Mouse (Mus musculus): Measurements from ENCODE around the gene Entpd7. TPM values are rescaled to one million over a fixed set of nuclear protein-coding genes. Genes with fewer than 3 reads are reported as not detected.

The Entpd7 gene
- 1 to 10 TPM; 6.7 to 7.1 TPM for polyA plus RNA-seq (2017; shearing (Covaris generic))

DNA sequence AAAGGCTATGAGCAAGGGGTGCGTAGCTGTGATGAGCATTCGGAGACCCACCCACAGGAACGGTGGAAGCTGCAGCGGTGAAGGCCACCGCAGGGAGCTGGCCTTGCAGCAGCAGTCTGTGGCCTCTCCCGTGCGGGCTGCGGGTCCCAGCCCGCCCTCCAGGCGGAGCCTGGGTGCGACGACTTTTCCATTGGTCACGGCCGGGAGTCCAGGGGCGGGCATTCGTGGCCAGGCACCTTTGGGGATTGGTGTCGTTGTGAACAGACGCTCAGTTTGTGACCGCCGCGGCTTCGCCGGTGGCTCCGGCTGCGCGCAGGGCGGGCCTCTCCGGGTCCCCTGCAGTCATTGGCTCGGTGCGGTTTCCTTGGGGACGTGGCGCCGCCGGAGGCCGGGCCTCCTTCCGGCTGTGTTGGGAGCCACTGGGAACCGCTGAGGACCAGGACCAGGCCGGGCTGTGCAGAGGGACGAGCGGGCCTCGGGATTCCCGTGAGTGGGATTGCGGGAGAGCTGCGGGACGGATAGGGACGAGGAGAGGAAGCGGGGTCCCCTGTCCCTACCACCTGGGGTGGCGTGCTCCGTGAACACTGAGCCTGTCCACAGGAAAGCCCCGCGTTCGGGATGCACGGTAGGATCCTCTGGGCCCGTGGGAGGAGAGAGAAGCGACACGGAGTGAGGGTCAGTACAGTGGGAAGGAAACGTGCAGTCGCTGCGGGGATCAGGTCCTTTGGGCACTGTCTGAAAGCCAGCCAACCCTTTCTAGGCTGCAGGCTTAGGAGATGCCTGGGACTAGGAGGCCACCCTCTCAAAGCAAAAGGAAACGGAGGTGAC, at the start of gene Entpd7:
Gene Entpd7, plus strand, starts transcription at position 254 of the 828 bp plus-strand sequence.
- peak; percentile 97 for ATAC-seq

DNA sequence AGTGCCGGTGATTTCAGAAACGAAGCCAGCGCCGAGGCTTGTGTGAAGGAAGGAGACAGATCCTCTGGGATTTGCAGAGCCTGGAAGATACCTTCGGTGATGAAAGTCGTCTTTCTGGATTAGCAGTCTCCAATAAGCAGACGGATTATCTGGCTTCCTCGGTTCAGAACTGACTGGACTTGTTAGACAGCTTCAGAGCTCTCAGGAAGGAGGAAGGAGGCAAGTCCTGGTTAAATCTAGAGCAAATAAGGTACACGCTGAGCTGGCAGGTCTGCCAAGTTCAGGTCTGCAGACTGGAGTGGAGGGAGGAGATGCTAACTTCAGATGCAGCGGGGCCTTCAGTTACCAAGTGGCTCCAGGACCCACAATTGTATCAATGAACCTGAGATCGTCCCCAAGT, 47.6 kb upstream of the Entpd7 start:
- ATAC-seq = no peak

DNA sequence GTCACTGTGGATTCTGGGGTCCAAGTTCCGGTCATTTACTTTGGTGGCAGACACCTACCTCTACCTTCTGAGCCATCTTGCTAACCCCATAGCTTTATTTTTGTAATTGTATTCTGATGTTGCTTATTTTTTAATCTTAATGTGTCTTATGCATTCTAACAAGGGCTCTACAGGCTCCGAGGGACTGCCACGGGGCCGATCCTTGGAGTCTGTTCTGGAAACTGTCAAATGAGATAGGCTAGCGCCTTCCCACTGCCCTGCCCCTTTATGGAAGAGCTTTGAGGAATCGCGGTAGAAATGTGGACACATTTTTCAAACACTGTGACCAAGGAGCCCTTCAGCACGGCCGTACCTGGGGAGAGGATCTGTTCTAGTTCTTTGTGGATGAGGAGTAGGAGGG, 46.6 kb upstream of the Entpd7 start:
- ATAC-seq = no peak

DNA sequence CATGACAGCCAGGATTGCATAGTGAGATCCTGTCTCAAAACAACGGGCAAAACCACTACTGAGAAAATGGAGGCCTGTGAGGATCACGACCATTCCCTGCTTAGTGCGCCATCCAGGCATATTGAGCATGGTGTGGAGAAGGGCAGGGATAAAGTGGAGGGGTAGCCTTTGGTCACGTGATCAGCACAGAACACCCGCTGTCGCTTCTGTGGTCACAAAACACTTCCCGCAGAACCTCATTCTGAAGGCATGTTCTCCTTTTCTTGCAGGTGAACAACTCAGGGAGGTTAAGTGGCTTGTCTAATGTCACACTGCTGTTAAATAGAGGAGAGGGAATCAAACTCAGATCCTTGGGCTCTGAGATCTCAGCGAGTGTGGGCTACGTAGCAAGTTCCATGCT, 44.0 kb upstream of the Entpd7 start:
- ATAC-seq = no peak

DNA sequence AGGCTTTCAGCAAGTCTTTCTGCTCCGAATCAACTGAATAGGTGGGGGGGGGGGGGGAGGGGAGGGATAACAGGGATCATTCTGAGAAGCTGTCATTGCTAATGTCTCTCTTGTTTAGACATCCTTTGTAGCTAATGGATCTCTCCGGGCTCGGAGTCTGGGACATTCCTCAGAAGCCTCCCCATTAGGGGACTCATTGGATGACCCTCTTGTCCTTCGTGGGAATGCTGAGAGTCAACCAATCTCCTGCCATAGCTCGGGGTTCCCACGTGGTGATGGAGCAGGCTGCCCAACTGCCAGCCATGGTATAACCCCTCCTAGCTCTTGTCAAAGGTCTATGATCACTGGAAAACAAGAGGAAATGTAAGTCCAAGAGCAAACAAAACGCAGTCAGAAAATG, 42.6 kb upstream of the Entpd7 start:
- ATAC-seq = no peak

DNA sequence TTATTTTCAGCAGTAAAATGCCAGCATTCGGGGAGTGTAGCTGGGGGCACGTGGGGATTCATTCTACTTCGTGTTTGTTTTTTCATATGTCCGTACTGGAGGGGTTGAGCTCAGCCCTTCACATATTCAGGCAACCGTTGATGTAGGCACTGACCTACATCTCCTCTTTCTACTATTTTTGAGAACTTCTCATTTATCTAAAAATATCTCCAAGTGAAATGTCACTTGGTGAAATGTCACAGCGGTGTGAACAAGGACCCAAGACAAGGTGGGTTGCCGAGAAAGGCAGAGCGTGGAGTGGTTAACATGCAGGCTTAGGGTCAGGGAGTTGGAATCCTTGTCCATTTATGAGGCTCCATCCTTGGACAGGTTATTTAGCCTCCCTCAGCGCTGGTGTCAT, 42.2 kb upstream of the Entpd7 start:
- no peak for ATAC-seq

DNA sequence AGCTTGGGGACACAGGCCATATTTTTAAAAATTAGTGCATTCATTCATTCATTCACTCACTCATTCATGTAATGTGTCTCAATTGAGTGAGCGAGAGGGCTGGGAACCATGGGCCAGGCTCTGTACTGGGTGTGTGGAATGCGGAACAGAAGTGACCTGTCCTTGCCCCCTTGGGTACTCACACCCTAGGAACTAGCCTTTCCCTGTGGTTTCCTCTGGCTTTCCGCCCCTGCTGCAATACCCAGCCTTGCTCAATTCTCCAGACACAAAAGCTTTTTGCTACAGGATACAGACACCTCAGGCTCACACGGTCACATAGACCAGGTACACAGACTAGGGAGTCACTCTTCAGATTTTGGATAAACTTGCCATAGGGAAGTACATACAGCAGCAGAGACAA, 41.1 kb upstream of the Entpd7 start:
- no peak for ATAC-seq

DNA sequence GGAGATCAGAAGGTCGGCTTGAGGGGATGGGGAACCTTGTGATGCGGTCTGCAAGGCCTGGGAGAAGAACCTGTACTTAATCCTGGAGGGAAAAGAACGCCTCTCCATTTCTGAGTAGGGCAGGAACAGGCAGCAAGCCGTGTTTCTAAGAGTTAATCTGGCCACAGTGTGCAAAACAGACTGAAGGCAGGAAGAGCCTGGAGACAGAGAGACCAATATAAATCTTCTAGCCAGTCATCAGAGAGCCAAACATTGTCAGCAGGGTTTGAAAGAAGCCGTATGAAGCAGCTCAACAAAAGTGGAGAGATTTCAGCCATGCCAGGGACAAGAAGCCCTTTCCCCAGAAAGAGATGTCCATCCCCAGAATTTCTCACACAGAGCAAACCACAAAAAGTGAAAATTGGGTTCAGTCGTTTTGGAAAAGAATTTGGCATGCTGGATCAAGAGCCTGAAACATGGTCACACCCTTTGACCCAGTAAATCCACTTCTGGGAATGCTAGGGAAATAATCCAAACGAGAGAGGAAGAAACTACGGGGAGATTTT, 38.2 kb upstream of the Entpd7 start:
- ATAC-seq = no peak

DNA sequence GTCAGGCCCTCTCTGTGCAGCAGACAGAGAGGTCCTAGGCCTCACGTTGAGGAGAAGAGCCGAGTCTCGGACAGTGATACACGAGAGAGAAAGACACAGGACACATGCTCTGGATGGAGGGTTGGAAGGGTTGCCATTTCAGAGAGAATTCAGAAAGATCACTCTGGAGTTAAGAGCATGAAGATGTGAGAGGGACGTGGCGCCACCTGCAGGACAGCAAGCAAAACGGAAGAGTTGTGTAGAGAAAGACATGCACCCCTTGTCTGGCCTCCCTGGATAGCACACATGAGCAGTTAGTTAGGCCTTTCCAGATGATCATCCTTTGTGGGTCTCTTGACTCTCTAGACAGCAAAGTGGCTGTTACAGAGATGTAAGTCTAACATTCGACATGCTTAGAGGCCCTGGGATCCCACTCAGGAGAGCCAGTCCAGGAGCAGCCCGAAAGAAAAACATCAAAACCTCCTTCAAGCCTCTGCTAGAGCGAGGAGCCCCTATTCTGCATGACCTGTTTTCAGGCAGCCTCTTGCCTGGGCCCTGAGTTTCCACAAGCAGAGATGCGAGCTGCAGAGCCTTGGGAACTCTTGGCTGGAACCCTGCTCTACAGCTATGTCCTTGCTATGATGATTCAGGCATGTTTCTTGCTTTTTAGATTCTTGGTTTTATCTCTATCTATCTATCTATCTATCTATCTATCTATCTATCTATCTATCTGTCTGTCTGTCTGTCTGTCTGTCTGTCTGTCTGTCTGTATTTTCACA, 33.6 kb upstream of the Entpd7 start:
- ATAC-seq = no peak

DNA sequence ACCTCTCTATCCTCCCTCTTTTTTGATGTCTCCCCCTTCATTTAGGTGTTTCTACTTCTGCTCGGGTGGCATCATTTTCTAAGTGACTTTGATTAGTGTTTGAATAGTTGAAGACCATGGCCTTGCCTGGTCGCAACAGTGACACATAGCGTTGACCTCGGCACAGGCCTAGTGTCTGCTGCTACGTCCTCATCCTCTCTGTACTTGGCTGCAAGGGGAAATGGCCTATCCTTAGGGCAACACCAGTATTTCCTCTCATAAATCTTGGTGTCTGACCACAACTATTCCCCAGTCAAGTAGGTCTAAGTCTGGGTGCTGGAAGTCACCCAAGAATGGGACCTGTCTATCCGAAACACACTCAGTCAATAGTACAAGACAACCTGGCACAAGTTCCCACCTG, 29.8 kb upstream of the Entpd7 start:
- no peak for ATAC-seq

DNA sequence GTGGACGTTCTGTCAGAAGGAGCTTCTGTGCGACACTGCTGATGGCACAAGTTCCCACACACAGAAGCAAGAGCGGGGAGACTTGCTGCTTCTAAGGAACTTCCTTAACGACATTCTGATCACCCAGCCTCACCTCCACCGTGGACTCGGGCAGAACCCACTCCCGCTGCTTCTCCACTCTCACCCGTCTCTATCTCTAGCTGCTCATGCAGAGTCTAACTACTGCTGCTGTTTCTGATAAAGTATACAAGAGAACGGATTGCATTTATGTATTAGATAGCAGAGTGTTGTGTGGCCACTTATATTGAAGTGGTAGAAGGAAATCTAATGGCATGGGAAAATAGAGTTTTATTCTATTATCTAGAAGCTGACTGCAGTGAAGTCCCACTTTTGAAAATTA, 28.7 kb upstream of the Entpd7 start:
- no peak for ATAC-seq

DNA sequence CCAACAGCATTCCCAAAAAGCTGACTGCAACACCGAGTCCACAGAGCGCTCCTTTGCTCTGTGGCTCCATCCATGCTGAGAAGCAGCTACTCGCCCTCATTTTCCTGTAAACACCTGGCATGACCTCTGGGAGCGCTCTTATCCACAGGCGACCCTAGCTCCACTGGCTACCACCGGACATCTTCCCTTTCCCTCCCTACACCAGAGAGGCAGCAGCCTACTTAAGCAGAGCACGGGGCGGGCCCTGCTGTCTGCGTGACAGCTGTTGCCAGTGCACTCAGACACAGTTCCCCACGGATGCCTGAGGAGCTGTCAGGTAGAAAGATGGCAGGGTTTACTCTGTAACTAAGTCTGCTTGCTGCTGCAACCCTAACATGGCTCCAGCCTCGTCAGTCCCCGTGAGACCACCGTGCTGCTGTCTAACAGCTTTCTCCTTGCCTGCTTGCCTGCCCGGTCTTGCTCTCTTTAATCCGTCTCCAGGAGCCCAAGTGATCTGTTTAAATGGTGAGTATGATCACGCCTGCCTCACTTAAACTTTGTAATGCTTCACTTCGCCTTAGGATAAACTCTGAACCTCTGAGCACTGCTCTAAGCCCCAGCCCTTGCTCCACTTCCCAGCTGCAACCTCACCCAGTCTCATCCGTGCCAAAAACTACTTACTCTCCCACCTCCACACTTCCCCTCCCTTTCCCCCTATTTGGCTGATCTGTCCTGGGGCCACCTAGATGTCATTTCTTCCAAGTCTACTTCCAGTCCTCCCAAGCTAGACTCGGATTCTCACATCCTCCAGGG, 27.1 kb upstream of the Entpd7 start:
- ATAC-seq = no peak

DNA sequence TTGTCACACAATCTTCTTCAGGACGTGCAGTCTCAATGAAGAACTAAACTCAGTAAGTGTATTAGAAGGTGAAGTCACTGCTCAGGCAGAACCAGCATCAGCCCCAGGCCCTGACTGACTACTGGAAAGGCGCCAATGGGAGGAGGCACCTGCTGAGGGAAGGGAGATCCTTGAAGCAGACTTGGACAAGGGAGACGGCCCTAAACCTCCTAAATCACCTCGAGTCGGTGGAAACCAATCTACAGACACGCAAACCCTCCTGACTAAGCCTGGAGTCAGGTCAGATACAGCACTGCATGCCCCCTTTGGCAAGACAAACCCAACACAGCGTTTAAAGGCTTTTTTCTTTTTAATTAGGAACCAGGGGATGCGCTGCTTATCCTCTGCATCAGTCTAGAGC, 26.0 kb upstream of the Entpd7 start:
- ATAC-seq = no peak

DNA sequence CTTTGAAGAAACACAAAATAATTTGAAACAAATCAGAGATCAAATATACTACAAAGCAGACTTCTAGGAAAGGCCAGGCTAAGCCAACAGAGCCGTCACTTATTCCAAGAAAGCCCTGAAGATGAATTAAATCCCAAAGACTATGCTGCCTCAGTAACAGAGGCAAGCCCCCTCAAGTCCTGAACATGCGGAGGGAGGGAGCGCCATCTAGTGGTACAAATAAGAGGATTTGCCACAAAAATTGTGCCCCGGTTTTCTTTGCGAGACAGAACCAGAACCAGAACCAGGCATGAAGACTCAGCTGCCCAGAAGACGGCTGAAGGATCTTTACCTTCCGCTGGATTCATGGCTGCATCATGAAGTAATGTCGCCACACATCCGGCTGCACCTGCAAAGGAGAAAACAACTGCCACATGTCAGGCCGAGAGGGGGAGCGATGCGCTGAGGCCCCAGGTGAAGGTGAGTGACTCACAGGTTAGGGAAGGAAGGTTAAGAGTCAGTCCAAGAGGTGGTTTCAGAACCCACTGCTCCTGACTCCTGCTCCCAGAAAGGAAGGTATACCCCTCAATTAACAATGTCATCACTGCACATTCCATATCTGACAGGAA, 23.9 kb upstream of the Entpd7 start:
- no peak for ATAC-seq

DNA sequence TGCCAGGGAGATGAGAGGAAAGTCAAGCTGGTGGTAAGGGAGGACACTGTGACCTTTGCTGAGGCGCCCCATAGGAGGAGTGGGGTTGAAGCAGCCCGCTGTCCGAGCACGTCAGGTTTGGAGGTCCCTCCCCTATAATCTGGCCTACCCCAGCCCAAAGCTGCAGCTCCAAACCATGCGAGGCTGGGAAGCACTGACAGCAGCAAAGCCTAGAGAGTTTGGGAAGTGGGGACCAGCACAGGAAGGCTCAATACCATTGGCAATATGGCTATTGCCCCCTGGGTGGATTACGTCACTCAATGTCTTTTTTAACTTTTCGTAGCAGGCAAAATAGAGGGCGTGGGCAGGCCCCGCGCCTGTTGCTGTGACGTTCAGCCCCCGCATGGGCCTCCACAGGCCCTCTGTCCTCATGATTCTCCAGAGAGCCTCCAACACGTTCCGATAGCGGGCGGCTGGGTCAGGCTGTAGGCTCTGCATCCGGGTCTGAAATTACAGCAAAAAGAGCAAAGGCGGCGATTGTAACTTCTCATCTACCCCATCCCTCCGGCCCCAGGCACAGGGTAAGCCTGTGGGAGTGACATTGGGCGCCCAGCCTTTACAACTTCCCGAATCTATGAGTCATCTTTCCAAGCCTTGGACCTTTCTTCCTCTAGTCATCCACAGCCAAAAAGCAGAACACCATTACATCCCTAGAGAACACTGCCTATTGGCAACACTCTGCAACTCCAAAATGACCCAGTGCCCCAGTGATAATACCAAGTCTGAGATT, 22.6 kb upstream of the Entpd7 start:
- ATAC-seq = no peak

DNA sequence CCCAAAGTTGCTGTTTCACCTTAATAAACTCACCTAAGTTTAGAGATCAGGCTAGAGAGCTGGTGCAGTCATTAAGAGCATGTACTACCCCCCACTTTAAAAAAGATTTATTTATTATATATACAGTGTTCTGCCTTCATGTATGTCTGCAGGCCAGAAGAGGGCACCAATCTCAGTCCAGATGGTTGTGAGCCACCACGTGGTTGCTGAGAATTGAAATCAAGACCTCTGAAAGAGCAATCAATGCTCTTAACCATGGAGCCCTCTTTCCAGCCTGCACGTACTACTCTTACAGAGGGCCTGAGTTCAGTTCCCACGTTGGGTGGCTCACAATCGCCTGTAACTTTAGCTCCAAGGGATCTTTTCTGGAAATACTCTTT, 22.1 kb upstream of the Entpd7 start:
- ATAC-seq = peak; percentile 56

DNA sequence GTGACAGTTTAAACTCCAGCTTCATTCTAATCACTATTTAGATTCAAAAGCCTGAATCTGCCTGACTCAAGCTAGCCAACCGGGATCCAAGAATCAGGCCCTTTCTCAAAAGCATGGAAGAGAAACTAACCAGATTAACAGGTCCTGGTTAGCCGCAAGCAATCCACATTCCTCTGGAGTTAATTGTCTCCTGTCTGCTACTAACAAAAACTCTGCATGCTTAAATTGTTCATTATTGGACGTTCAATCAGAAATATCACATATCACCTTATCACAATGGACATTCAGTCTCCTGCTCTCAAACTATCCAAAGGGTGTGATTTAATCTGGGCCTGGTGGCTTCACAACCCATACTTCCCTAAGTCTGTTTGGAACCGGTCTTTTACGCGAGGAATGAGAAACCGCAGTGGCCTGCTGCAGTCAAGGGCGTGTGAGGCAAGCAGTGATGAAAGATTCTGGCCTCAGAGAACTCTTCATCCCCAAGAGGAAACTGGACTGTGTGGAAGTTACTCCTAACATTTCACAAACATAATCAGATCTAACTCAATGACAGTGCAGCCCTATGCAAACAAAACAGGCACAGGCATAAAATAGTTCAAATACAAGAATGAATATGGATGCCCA, 20.2 kb upstream of the Entpd7 start:
- no peak for ATAC-seq

DNA sequence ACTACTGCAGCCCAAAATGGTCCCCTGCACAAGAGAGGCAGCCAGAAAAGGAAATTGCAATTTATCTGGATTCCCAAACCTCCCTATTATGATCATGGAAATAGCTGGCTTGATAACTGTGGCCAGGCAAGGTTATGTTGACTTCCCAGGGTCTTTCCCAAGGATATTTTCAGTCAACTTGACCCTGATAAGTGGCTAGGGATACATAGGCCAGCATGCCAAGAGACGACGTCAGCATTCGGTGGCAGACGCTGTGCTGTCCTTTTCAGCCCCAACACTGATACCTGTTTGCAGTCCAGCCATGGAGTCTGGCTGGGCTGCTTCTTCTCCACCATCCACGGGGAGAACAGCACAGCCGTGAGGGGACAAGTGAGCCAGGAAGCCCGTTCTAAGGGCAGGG, 18.4 kb upstream of the Entpd7 start:
- ATAC-seq = no peak

DNA sequence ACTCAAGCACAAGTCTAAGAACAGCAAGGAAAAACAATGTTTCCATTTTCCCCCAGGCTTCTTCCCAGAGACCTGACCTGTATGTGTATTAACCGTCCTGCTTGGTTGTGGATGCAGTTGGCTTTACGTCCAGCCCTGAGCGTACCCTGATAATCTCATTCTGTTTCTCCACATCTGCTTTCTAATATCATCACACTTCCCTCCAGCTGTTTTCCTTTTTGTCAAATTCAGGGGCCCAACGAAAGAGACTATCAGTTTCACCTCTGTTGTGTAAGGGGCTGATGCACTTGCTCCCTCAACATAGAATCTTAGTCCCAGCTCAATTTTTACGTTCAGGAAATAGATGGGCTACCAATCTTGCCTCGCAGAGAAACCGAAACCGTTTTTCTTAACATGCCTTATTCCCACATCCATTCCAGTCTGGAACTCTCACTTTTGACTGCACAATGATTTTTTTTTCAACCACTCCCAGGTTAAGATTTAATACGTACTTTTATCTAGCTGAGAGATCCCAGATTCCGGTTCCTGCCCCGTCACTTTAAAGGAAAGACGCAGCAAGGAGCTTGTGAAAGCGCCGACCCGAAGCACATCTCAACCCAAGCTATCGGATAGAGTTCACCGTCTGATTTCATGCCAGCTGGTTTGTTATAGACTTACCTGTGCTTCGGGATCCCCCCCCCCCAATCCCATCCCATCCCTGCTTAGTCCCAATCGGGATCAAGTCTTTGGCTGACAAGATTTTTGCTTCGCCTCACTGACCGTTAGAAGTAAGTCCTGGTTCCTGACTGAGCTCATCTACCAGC, 15.8 kb upstream of the Entpd7 start:
- ATAC-seq = no peak

DNA sequence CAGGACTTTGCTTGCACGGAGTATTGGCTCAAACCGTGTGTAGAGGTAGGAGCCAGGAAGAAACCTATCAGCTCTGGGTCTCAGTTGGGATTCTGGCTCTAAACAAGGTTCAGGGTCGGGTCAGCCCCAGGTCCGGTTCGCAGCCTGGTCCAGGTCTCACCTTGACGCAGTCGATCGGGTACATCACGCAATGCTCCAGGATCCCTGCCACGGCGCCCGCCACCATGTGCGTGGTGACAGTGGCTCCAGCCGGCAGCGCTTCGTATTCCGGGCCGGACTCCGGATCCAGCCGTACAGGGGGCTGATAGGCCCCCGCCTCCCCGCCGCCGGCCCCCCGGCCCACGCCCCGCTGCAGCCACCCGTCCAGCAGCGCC, 15.2 kb upstream of the Entpd7 start:
- no peak for ATAC-seq
